Mouse (Mus musculus): Measurements from ENCODE around the gene Txlna.

Gene Txlna

GRCm38 (mm10) chr4:129640638-129641467 is at the start of gene Txlna:
Gene Txlna, minus strand, starts transcription at chr4:129641065.
- in situ Hi-C loops (cut with MboI), result no loop called here

GRCm38 (mm10) chr4:129684531-129684930 is 43.7 kb upstream of the Txlna start:
- in situ Hi-C loops (cut with MboI), result no loop called here

DNA sequence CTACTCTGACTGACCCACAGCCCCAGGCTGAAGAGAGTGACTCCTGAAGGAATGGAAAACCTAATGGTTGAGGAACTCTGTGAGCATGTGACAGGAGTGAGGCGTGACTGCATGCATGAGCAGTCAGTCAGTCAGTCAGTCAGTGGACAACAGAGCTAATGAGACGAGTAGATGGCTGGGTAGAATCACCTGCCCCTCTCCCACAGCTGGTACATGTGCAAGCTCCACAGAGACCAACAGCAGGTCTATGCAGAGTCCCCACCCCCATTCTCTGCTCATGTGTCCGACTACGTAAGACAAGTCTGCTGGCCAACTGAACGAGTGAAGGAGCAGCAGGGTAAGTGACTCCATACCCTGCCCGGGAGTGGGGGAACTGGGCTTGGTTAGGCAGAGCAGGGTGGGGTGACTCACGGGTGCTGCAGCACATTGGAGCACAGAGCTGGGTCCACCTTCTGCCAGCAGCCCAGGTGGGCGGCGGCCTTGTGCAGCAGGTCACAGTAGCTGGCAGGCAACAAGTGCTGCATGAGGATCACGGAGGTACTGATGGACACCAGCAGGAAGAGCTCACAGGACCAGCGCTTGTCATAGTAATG is 43.1 kb upstream of the Txlna start:
- in situ Hi-C loops (cut with MboI), result no loop called here

- in situ Hi-C loops (cut with MboI), result no loop called here
Observed at GRCm38 (mm10) chr4:129681837-129682236, 41.0 kb upstream of the Txlna start.

DNA sequence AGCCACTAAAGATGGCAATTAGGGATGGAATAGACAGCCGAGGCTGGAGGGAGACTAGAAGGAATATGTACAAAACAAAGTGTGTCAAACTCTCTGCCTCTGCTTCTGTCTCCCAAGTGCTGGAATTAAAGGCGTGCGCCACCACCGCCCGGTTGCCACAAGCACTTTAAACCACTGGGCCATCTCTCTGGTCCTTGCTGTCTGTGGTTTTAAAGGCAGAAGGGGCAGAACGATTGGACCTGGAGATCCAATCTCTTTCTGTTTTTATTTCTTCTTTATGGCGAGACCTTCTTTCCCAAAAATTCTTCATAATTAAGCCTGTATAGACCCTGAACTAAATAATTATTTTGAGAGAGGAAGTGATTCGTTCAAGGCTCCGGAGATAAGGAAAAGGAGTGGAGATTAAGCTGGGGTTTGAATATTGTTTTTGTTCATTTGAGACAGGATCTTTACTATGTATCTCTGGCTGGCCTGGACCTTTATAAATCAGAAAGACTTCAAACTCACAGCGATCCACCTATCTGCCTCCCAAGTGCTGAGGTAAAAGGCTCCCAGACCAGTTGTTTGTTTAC is 32.1 kb upstream of the Txlna start:
- in situ Hi-C loops (cut with MboI), result no loop called here

DNA sequence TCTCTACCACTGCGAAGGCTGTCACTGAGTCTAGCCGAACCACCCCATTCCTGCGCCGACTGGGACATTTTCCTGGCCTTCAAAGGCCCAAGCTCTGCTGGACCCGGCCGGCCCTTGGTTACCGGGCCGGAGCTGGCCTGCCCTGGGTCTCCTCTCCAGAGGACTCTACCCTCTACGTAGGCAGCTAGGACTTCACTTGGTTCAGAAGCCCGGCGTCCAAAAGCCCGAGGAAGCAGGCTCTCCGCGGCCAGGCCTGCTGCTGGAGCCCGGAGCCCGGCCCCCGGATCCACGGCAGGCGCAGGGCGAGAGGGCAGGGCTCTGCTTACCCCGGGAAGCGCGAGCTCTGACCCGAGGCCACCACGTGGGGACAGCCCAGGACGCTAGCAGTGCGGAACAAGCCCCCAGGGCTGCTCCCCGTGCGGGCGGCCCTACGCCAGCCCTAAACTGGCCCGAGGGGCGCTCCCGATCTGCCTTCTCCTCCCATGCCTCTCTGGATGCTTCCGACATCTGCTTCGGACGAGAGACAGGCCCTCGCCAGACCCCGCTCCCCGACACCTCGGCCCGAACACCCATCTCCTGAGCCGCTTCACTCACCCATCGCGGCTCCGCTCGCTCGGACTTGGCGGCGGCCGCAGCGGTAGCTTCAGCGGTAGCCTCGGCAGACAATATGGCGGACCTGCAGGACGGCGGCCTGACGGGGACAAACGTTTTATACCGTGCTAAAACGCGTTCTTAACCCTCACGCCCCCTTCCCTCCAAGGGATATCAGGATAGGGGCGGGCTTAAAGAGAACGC is 31.4 kb upstream of the Txlna start, which contains the start of gene Kpna6:
Gene Kpna6, minus strand, starts transcription at position 685 of the 795 bp plus-strand sequence.
- in situ Hi-C loops (cut with MboI), result no loop called here

DNA sequence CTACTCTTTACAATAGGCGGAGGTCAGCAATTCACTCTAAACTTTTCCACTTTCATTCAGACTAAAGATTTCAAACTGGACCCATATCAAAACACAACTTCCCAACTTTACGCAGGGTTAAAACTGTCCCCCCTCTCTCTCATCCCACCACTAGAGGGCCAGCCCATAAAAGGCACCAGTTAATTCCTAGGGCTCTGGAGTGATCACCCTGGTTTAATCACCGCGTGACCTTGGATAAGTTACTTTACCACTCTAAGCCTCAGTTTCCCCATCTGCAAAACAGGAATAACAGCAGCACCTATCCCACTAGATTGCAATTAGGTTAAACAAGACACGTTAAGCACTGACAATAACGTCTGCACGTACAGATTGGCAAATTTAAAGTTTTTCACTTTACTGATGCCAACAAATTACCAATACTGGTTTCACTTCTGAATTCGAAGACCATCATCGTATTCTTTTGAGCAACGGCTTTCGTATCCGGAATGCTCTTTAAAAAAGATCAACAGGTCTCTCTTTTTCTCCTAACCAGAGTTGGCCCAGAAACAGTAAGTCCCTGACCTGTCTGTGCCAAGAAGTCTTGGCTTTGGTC is 30.7 kb upstream of the Txlna start:
- in situ Hi-C loops (cut with MboI), result no loop called here

- in situ Hi-C loops (cut with MboI), result no loop called here
Observed at GRCm38 (mm10) chr4:129662255-129662813, 21.5 kb upstream of the Txlna start.

DNA sequence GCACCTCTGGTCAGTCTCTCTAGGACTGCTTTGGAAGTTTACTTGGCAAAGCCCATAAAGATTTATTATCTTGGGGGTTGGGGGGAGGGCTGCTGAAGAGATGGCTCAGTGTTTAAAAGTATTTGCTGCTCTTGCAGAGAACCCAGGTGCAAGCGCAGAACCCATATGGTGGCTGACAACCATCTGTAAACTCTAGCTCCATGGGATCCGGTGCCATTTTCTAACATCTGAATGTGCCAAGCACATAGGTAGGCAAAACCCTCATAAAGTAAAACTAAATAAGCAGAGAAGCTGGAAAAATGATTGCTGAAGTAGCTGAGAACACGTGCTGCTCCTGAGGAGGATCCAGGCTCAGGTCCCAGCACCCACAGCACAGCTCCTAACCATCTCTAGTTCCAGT is 20.7 kb upstream of the Txlna start:
- in situ Hi-C loops (cut with MboI), result no loop called here

DNA sequence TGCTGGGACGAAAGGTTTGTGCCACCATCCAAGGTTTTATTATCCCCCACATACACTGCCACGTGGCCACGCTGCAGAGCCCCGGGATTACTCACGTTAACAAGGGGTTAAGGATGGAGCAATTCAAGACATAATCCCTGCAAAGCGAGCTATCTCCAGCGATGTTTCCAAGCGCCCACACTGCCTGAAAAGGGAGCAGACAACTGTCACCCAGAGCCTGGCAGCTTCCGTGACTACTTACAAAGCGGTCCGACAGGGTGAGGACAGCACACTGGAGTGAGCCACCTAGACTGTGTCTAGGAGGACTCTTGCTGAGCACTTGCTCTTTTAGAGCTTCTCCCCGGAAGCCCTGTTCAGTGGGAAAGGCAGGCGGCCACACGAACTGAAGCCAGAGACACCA is 13.9 kb upstream of the Txlna start:
- in situ Hi-C loops (cut with MboI), result no loop called here

GRCm38 (mm10) chr4:129650359-129650758 is 9.5 kb upstream of the Txlna start:
- in situ Hi-C loops (cut with MboI), result no loop called here

- in situ Hi-C loops (cut with MboI), result no loop called here
Observed at GRCm38 (mm10) chr4:129648656-129649055, 7.8 kb upstream of the Txlna start.

DNA sequence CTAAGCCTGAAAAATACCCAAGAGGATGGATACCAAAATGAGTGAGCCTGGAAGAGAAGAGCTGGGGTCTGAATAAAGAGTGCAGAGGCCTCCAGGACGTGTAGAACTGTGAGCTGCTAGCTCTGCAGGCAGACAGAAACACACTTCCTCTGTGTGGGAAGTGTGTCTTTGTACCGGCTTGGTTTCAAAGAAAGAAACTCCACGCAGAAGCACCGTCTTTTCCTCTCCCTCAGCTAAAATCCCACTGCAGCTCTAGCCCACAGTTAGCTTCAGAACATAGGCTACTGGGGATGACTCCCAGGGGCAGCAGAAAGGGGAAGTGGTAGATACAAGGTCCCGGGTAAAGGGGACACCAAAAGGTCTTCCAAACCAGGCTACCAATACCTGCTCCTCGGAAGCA is 4.3 kb upstream of the Txlna start:
- in situ Hi-C loops (cut with MboI), result no loop called here

DNA sequence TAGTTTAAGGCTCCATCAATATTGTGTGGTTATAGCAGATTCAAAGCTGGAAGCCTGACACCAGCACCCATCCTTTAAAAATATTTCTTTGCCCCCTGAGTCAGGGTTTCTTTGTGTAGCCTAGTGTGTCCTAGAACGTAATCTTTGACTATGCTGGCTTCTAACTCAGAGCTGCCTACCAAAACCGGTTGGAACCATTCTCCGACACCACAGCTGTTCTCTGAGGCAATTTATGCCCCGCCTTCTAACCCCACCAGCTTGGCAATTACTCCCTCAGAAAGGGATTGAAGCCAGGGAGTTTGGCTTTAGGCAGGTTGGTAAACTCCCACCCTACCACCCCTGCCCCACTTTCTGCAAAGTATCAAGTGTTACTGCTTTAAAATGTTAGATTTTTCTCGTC is 891 bp upstream of the Txlna start:
- in situ Hi-C loops (cut with MboI), result no loop called here

DNA sequence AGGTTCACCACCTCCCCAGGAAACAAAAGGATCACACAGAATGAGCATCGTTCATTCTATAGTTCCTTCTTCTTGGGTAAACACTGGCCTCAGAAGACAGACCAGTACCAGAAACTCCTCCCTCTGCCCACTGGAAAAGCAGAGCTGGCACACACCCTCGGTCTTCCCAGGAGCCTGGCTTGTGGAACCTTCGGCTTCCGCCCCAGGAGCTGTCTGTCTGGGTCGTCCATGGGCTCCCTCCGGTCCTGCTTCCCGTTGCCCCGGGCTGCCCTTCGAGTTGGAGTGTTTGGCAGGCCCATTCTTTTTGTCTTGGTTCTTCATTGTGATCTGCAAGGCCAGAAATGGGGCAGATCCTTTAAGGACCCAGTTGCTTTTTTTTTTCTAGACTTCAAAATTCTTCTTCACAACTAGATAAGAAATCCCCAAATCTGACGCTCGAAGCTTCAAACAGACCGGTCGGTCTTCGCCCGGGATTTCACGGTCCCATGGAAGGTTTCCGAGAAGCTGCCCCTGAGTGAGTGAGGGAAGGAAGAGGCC is 696 bp downstream of the Txlna start:
- in situ Hi-C loops (cut with MboI), result no loop called here

DNA sequence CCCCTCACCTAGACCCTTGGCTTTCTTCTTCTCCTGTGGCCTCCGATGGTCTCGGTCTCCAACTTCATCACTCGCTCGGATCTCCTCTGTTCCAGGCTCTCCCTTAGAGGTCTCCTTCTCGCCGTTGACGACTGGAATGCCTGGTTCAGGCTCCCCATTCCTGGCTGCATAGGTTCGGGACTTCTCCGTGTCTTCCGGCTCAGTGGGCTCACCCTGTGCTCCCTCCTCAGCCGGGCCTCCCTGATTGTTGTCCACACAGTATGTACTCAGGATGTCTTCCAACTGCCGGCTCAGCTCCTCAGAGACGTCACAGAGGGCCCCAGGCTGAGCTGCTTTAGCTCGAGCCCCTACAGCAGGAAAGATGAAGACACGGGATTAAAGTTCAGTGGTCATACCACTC is 1.6 kb downstream of the Txlna start:
- in situ Hi-C loops (cut with MboI), result no loop called here

- in situ Hi-C loops (cut with MboI), result no loop called here
Observed at GRCm38 (mm10) chr4:129633852-129634251, 7.0 kb downstream of the Txlna start.

GRCm38 (mm10) chr4:129631867-129632266 is 9.0 kb downstream of the Txlna start:
- in situ Hi-C loops (cut with MboI), result no loop called here

DNA sequence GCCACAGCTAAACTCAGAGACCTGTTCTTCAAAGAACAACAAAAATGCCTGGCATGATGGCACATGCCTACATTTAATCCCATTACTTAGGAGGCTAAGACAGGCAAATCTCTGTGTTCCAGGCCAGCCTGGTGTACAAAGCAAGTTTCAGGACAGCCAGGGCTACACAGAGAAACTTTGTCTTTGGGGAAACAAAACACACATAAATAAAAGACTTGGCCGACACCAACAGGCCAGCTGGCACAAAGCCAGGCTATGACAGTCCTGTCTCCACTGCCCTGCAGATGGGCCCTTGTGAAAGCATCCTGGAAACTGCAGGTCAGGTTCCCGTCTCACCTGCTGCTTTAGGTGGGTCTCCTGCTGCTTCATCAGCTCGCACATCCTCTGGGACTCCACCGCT is 9.9 kb downstream of the Txlna start:
- in situ Hi-C loops (cut with MboI), result no loop called here

DNA sequence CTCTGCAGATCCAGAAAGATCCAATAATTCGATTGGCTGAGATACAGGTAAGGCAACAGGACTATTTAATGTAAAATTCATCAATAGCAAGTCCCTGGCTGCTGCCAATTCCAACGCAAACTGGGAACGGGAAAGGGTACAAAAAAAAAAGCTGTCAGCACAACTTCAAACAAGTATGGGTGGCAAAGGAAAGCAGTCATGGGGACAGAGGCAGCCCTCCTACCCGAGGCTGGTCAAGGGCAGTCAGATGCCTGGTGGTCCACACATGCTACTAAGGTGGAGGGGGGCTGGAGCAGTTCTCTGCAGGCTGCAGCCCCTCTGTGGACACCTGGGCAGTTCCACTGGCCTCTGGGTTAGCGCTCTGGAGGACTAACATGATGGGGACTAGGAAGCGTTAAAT is 14.8 kb downstream of the Txlna start:
- in situ Hi-C loops (cut with MboI), result no loop called here

GRCm38 (mm10) chr4:129625496-129625895 is 15.4 kb downstream of the Txlna start:
- in situ Hi-C loops (cut with MboI), result no loop called here

Measured in mature B cell (primary cell).